Mouse (Mus musculus) liver, adult 2 months (tissue): ENCODE data around the gene Hyal2. TPM values are rescaled to one million over a fixed set of nuclear protein-coding genes. Genes with fewer than 3 reads are reported as not detected.

Experiments used
- DNase-seq: peaks from one replicate; pipeline ENCODE4 v3.0.0-alpha.2; 2011; ENCODE audit warnings: low read depth, low spot score; ENCODE audit errors: extremely low read depth
- H3K27ac ChIP-seq: fragments of 200-500 bp; replicated peaks from 2 replicates; pipeline ENCODE4 v1.5.1; 2012; ENCODE audit warnings: low read depth, mild to moderate bottlenecking, control low read depth, inconsistent platforms, low read length; ENCODE audit not compliant: insufficient read depth
- H3K27me3 ChIP-seq: fragments of 200-500 bp; 2 replicates; pipeline ENCODE4 v1.6.1; 2012; ENCODE audit warnings: mild to moderate bottlenecking, moderate library complexity, low read length, inconsistent platforms; ENCODE audit not compliant: control insufficient read depth, insufficient read depth
- H3K36me3 ChIP-seq: fragments of 200-500 bp; 2 replicates; pipeline ENCODE4 v1.6.1; 2012; ENCODE audit warnings: low read length, inconsistent platforms; ENCODE audit not compliant: control insufficient read depth, insufficient read depth
- H3K4me1 ChIP-seq: fragments of 200-500 bp; 2 replicates; pipeline ENCODE4 v1.6.1; 2011; ENCODE audit warnings: low read length; ENCODE audit not compliant: control insufficient read depth, insufficient read depth
- H3K4me3 ChIP-seq: fragments of 200-500 bp; 2 replicates; pipeline ENCODE4 v1.5.1; 2011; ENCODE audit warnings: low read depth, mild to moderate bottlenecking, control low read depth, low read length, moderate library complexity; ENCODE audit not compliant: insufficient read depth
- H3K79me2 ChIP-seq: fragments of 200-500 bp; 2 replicates; pipeline ENCODE4 v1.6.1; 2012; ENCODE audit warnings: inconsistent platforms, mild to moderate bottlenecking, low read length, moderate library complexity; ENCODE audit not compliant: control insufficient read depth, insufficient read depth
- H3K9ac ChIP-seq: fragments of 200-500 bp; 2 replicates; pipeline ENCODE4 v1.6.1; 2012; ENCODE audit warnings: low read depth, mild to moderate bottlenecking, control low read depth, inconsistent platforms, low read length
- CTCF ChIP-seq: fragments of 200-500 bp; IDR thresholded peaks from 2 replicates; pipeline ENCODE4 v1.5.1; 2011; ENCODE audit warnings: low read depth, low read length, control low read depth
- POLR2A ChIP-seq: fragments of 200-500 bp; IDR thresholded peaks from 2 replicates; pipeline ENCODE4 v1.6.1; 2011; ENCODE audit warnings: low read length, control low read depth; ENCODE audit not compliant: insufficient read depth; ENCODE audit errors: extremely low read depth
- WGBS: fragments of 180-500 bp; shearing (Covaris S2); methylation state at CpG from one replicate; pipeline ENCODE4 v1.1.7; 2018; 5-methylcytosine and 5-hydroxymethylcytosine counted together
- polyA plus RNA-seq: library from polyadenylated mRNA; depleted of rRNA; stranded (reverse); fragments of >200 nt; gene quantifications from 2 replicates; pipeline ENCODE4 v1.2.3, GENCODE M21; 2012
- total RNA-seq: library from RNA; depleted of rRNA; stranded (reverse); fragments of >200 nt; gene quantifications from 2 replicates; pipeline ENCODE4 v1.2.3, GENCODE M21; 2014

The Hyal2 gene
- total and polyA plus RNA-seq, 2 experiments, result 38.4 to 64.1 TPM

DNA sequence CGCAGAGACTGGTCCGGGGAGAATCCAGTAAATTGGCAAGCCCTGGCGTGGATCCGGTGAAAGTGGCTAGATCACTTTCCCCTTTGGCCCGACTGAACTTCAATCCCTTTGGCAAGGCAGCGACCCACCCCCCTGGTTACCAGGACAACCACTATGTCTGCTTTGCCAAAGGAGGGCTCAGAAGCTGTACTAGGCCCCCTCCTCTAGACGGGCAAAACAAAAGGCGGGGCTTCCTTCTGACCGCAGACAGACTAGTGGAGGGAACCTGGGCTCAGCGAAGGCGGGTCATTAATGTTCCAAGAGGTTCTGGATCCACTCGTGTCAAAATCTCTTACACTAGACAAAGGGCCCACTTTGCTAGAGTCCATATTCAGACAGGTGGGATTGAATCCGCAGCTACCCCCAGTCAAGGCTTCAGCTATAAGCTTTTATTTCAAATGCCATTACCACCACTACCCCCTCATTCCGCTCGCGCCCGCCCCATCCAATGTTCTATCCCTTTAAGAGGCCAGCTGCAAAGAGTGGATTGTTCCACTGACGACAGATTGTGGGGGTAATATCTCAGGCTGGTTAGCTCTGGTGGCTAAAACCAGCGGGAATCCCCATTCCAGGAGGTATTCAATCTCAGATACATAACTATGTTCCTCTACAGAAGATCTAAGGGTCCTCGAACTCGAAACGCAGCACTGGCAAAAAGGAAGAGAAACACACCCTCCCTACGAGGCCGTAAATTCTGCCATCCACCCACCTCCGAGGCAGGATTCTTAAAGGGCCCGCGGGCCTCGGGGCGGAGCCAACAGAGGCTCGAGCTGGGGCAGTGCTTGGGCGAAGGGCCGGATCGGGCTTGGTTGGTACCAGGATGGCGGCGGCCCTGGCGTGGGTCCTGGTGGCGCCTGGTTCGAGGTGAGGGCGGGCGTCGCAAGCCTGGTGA, 851 bp downstream of the Hyal2 start:
- peaks cover 30% of the 10 kb centered on the region; the same call in 1 of the 2 replicates for H3K79me2 ChIP-seq
- peak overlapping the region; percentile 83 for H3K4me3 ChIP-seq
- peak overlapping the region; percentile 94 for H3K27ac ChIP-seq
- WGBS, result under 1% methylated on average over 41 of the region's 41 CpGs
- 0 out of 2 replicates have a peak, but pooled peaks have one; percentile 29 for TF ChIP-seq POLR2A
- TF ChIP-seq CTCF, result no peak
- H3K4me1 ChIP-seq, result peaks cover 41% of the 10 kb centered on the region
- H3K9ac ChIP-seq, result peak overlapping the region; percentile 82
- no peaks in the 10 kb centered on the region for H3K27me3 ChIP-seq
- peaks cover 7% of the 10 kb centered on the region for H3K36me3 ChIP-seq
- peak; percentile 91 for DNase-seq

DNA sequence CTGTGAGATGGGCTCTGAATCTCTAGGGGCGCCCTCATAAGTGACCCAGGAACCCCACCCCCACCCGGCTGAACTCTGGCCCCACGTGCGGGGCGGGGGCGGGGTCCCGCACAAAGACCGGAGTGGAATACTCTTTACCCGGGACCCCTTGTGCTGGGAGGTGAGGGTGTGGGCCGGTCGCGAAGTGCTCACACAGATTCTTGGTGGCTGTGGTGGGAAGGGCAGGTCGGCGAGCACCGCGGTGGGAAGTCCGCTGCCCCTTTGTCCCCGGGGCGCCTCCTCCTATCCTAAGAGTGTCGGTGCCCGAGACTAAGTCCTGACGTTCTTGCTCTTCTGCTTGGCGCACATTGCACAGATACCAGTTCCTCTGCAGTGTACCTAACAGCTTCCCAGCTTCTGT, 1.5 kb downstream of the Hyal2 start:
- Histone ChIP-seq H3K9ac (peak overlapping the region; percentile 82), H3K27me3 (no peaks in the 10 kb centered on the region), H3K36me3 (peaks cover 7% of the 10 kb centered on the region), H3K27ac (peak overlapping the region; percentile 94), H3K79me2 (peaks cover 27% of the 10 kb centered on the region; the same call in 1 of the 2 replicates), H3K4me3 (peak overlapping the region; percentile 83), H3K4me1 (peaks cover 35% of the 10 kb centered on the region)
- peak; percentile 60 for DNase-seq
- under 1% methylated on average over 23 of the region's 23 CpGs for WGBS
- TF ChIP-seq POLR2A (no peak), CTCF (no peak)

DNA sequence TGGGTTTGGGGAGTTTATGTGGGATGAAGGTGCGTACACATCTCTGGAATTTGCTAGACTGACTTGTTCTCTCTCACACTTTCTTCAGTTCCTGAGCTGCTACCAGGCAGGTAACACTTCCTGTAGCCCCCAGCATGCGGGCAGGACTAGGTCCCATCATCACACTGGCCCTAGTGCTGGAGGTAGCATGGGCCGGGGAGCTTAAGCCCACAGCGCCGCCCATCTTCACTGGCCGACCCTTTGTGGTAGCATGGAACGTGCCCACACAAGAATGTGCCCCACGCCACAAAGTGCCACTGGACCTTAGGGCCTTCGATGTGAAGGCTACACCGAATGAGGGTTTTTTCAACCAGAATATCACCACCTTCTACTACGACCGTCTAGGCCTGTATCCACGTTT, 2.3 kb downstream of the Hyal2 start:
- Histone ChIP-seq H3K27ac (peak overlapping the region; percentile 94), H3K79me2 (peaks cover 24% of the 10 kb centered on the region; the same call in 1 of the 2 replicates), H3K9ac (peak overlapping the region; percentile 82), H3K27me3 (no peaks in the 10 kb centered on the region), H3K4me1 (peaks cover 34% of the 10 kb centered on the region), H3K36me3 (peaks cover 7% of the 10 kb centered on the region), H3K4me3 (peak overlapping the region; percentile 83)
- WGBS, result 48% methylated on average over 13 of the region's 13 CpGs
- TF ChIP-seq CTCF (no peak), POLR2A (no peak)
- no peak for DNase-seq

DNA sequence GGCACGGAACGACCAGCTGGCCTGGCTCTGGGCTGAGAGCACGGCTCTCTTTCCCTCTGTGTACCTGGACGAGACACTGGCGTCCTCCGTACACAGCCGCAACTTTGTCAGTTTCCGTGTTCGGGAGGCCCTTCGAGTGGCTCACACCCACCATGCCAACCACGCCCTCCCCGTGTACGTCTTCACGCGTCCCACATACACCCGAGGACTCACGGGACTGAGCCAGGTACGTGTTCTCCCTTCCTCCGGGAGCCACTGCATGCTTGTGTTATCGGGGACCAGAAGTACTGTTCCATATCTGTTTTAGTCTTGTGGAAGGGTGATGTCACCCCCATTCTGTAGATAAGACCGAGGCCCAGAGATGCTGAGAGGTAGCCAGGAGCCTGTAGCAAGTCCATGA, 3.1 kb downstream of the Hyal2 start:
- Histone ChIP-seq H3K4me3 (peak overlapping the region; percentile 83), H3K79me2 (peaks cover 24% of the 10 kb centered on the region; the same call in 1 of the 2 replicates), H3K9ac (peak overlapping the region; percentile 82), H3K36me3 (peaks cover 7% of the 10 kb centered on the region), H3K27me3 (no peaks in the 10 kb centered on the region), H3K27ac (peak overlapping the region; percentile 94), H3K4me1 (peaks cover 38% of the 10 kb centered on the region)
- no peak for DNase-seq
- TF ChIP-seq POLR2A (no peak), CTCF (no peak)
- WGBS, result 61% methylated on average over 21 of the region's 21 CpGs

DNA sequence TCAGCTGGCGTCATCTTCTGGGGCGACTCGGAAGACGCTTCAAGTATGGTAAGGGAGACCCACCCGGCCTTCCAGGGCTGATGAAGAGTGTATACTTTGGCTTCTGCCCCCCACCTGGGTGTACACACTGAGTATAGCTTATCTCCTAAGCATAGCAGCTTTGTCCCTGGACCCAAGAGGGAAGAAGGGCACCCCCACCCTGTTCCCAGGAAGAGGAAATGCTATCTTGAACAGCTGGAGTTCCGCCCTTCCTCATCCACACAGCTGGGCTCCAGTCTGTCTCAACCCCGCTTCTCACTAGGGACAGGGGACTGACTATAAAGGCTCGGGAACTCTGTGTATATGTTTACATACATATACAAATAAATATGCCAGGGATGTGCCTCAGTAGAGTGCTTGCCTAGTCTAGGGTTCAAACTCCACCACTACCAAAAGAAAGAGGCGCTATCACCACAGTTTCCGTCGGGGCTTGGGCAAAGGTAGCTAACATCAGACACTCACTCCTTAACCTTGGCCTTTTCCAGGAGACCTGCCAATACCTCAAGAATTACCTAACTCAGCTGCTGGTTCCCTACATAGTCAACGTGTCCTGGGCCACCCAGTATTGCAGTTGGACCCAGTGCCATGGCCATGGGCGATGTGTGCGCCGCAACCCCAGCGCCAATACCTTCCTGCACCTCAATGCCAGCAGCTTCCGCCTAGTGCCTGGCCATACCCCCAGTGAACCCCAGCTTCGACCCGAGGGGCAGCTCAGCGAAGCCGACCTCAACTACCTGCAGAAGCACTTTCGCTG, 4.0 kb downstream of the Hyal2 start:
- no peak for TF ChIP-seq POLR2A
- TF ChIP-seq CTCF, result no peak
- DNase-seq, result peak; percentile 59
- Histone ChIP-seq H3K4me1 (peaks cover 35% of the 10 kb centered on the region), H3K9ac (peak overlapping the region; percentile 82), H3K27ac (peak overlapping the region; percentile 94), H3K27me3 (no peaks in the 10 kb centered on the region), H3K4me3 (peak overlapping the region; percentile 83), H3K79me2 (peaks cover 24% of the 10 kb centered on the region; the same call in 1 of the 2 replicates), H3K36me3 (peaks cover 7% of the 10 kb centered on the region)
- WGBS, result 68% methylated on average over 22 of the region's 22 CpGs
